Mouse (Mus musculus): ENCODE results near the gene Vgll4. TPM values are rescaled to one million over a fixed set of nuclear protein-coding genes. Genes with fewer than 3 reads are reported as not detected.

Gene Vgll4
- total RNA-seq, 1 experiment = 25.5 TPM

- Histone ChIP-seq H3K4me3 (ENCODE audit: insufficient read depth in 1 of 2, low read depth in 1 of 2, low read length in 2 of 2, poor library complexity in 1 of 2, severe bottlenecking in 1 of 2) (no peak overlapping the region), H3K36me3 (ENCODE audit: control insufficient read depth, insufficient read depth, low read length, poor library complexity, severe bottlenecking) (peaks cover 7% of the 10 kb centered on the region; the same call in 1 of the 2 replicates), H3K9me3 (ENCODE audit: control insufficient read depth, insufficient read depth, low read depth, low read length) (no peaks in the 10 kb centered on the region), H3K9ac (ENCODE audit: insufficient read depth, low read depth, low read length, poor library complexity, severe bottlenecking) (no peak overlapping the region), H3K4me1 (ENCODE audit: control insufficient read depth in 2 of 2, insufficient read depth in 2 of 2, low read length in 2 of 2, poor library complexity in 1 of 2) (no peaks in the 10 kb centered on the region), H3K27ac (ENCODE audit: insufficient read depth, low read depth, low read length, poor library complexity, severe bottlenecking) (no peak overlapping the region)
- no peak for DNase-seq (ENCODE audit: low read depth, low spot score)
- in situ Hi-C loops (cut with MboI; ENCODE audit: low sequenced_read_pairs in 2 of 2, unreplicated experiment in 2 of 2) = no loop called here
- no peak for TF ChIP-seq ZNF384 (IDR thresholded peaks at IDR 0.05; ENCODE audit: low read depth, low read length)
- no peak for TF ChIP-seq HCFC1 (IDR thresholded peaks at IDR 0.05; ENCODE audit: borderline replicate concordance, insufficient read depth, low read length)
- TF ChIP-seq CHD2 (IDR thresholded peaks at IDR 0.05; ENCODE audit: low read depth, low read length) = no peak
- no peak for TF ChIP-seq ZC3H11A (IDR thresholded peaks at IDR 0.05; ENCODE audit: borderline replicate concordance, low read depth, low read length)
- no peak for TF ChIP-seq MAFK (IDR thresholded peaks at IDR 0.05; ENCODE audit: insufficient read depth, low read depth, low read length)
These were observed 111.6 kb downstream of the Vgll4 start for GRCm38 (mm10) chr6:114857996-114858721.

GRCm38 (mm10) chr6:114856501-114856900, 113.3 kb downstream of the Vgll4 start:
- no peak overlapping the region for H3K4me3 ChIP-seq (ENCODE audit: insufficient read depth in 1 of 2, low read depth in 1 of 2, low read length in 2 of 2, poor library complexity in 1 of 2, severe bottlenecking in 1 of 2)
- DNase-seq (ENCODE audit: low read depth, low spot score) = no peak
- H3K4me1 ChIP-seq (ENCODE audit: control insufficient read depth in 2 of 2, insufficient read depth in 2 of 2, low read length in 2 of 2, poor library complexity in 1 of 2) = no peaks in the 10 kb centered on the region; a peak in 1 of 4 replicates
- H3K9ac ChIP-seq (ENCODE audit: insufficient read depth, low read depth, low read length, poor library complexity, severe bottlenecking) = no peak overlapping the region
- peaks cover 5% of the 10 kb centered on the region; the same call in 1 of the 2 replicates for H3K36me3 ChIP-seq (ENCODE audit: control insufficient read depth, insufficient read depth, low read length, poor library complexity, severe bottlenecking)
- in situ Hi-C loops (cut with MboI; ENCODE audit: low sequenced_read_pairs in 2 of 2, unreplicated experiment in 2 of 2) = no loop called here
- H3K27ac ChIP-seq (ENCODE audit: insufficient read depth, low read depth, low read length, poor library complexity, severe bottlenecking) = no peak overlapping the region
- TF ChIP-seq ZNF384 (IDR thresholded peaks at IDR 0.05; ENCODE audit: low read depth, low read length) = no peak
- no peak for TF ChIP-seq ZC3H11A (IDR thresholded peaks at IDR 0.05; ENCODE audit: borderline replicate concordance, low read depth, low read length)
- no peak for TF ChIP-seq CHD2 (IDR thresholded peaks at IDR 0.05; ENCODE audit: low read depth, low read length)
- no peak for TF ChIP-seq MAFK (IDR thresholded peaks at IDR 0.05; ENCODE audit: insufficient read depth, low read depth, low read length)
- TF ChIP-seq HCFC1 (IDR thresholded peaks at IDR 0.05; ENCODE audit: borderline replicate concordance, insufficient read depth, low read length) = no peak
- no peaks in the 10 kb centered on the region for H3K9me3 ChIP-seq (ENCODE audit: control insufficient read depth, insufficient read depth, low read depth, low read length)

GRCm38 (mm10) chr6:114855644-114856043, 114.2 kb downstream of the Vgll4 start:
- Histone ChIP-seq H3K27ac (ENCODE audit: insufficient read depth, low read depth, low read length, poor library complexity, severe bottlenecking) (no peak overlapping the region), H3K9me3 (ENCODE audit: control insufficient read depth, insufficient read depth, low read depth, low read length) (no peaks in the 10 kb centered on the region), H3K36me3 (ENCODE audit: control insufficient read depth, insufficient read depth, low read length, poor library complexity, severe bottlenecking) (peaks cover 3% of the 10 kb centered on the region; the same call in 1 of the 2 replicates), H3K4me3 (ENCODE audit: insufficient read depth in 1 of 2, low read depth in 1 of 2, low read length in 2 of 2, poor library complexity in 1 of 2, severe bottlenecking in 1 of 2) (no peak overlapping the region), H3K4me1 (ENCODE audit: control insufficient read depth in 2 of 2, insufficient read depth in 2 of 2, low read length in 2 of 2, poor library complexity in 1 of 2) (no peaks in the 10 kb centered on the region; a peak in 1 of 4 replicates), H3K9ac (ENCODE audit: insufficient read depth, low read depth, low read length, poor library complexity, severe bottlenecking) (no peak overlapping the region)
- DNase-seq (ENCODE audit: low read depth, low spot score) = no peak
- no peak for TF ChIP-seq ZNF384 (IDR thresholded peaks at IDR 0.05; ENCODE audit: low read depth, low read length)
- no peak for TF ChIP-seq HCFC1 (IDR thresholded peaks at IDR 0.05; ENCODE audit: borderline replicate concordance, insufficient read depth, low read length)
- TF ChIP-seq MAFK (IDR thresholded peaks at IDR 0.05; ENCODE audit: insufficient read depth, low read depth, low read length) = no peak
- TF ChIP-seq CHD2 (IDR thresholded peaks at IDR 0.05; ENCODE audit: low read depth, low read length) = no peak
- TF ChIP-seq ZC3H11A (IDR thresholded peaks at IDR 0.05; ENCODE audit: borderline replicate concordance, low read depth, low read length) = no peak
- in situ Hi-C loops (cut with MboI; ENCODE audit: low sequenced_read_pairs in 2 of 2, unreplicated experiment in 2 of 2) = no loop called here

- H3K27ac ChIP-seq (ENCODE audit: insufficient read depth, low read depth, low read length, poor library complexity, severe bottlenecking) = no peak overlapping the region
- no peaks in the 10 kb centered on the region for H3K9me3 ChIP-seq (ENCODE audit: control insufficient read depth, insufficient read depth, low read depth, low read length)
- no peak overlapping the region for H3K9ac ChIP-seq (ENCODE audit: insufficient read depth, low read depth, low read length, poor library complexity, severe bottlenecking)
- TF ChIP-seq ZC3H11A (IDR thresholded peaks at IDR 0.05; ENCODE audit: borderline replicate concordance, low read depth, low read length) (no peak), CHD2 (IDR thresholded peaks at IDR 0.05; ENCODE audit: low read depth, low read length) (no peak), HCFC1 (IDR thresholded peaks at IDR 0.05; ENCODE audit: borderline replicate concordance, insufficient read depth, low read length) (no peak), MAFK (IDR thresholded peaks at IDR 0.05; ENCODE audit: insufficient read depth, low read depth, low read length) (no peak), ZNF384 (IDR thresholded peaks at IDR 0.05; ENCODE audit: low read depth, low read length) (no peak)
- no peak for DNase-seq (ENCODE audit: low read depth, low spot score)
- no peak overlapping the region for H3K4me3 ChIP-seq (ENCODE audit: insufficient read depth in 1 of 2, low read depth in 1 of 2, low read length in 2 of 2, poor library complexity in 1 of 2, severe bottlenecking in 1 of 2)
- H3K36me3 ChIP-seq (ENCODE audit: control insufficient read depth, insufficient read depth, low read length, poor library complexity, severe bottlenecking) = peaks cover 3% of the 10 kb centered on the region; the same call in 1 of the 2 replicates
- in situ Hi-C loops (cut with MboI; ENCODE audit: low sequenced_read_pairs in 2 of 2, unreplicated experiment in 2 of 2) = no loop called here
- no peaks in the 10 kb centered on the region; a peak in 1 of 4 replicates for H3K4me1 ChIP-seq (ENCODE audit: control insufficient read depth in 2 of 2, insufficient read depth in 2 of 2, low read length in 2 of 2, poor library complexity in 1 of 2)
These were observed 115.4 kb downstream of the Vgll4 start for GRCm38 (mm10) chr6:114854368-114854767.
